Mouse (Mus musculus) G1E (cell line): ENCODE results near the gene Il18rap. TPM values are rescaled to one million over a fixed set of nuclear protein-coding genes. Genes with fewer than 3 reads are reported as not detected.
"Not testable (repeated sequence)": the region's sequence is repeated elsewhere in the genome, so short reads cannot be mapped to it uniquely, and the experiment has no call there.

Experiments used
- ATAC-seq: 2 replicates; pipeline ENCODE4 v1.8.0; 2016; ENCODE audit warnings: mild to moderate bottlenecking; ENCODE audit not compliant: insufficient number of reproducible peaks, poor library complexity, low FRiP score, severe bottlenecking; ENCODE audit errors: extremely low read depth
- DNase-seq: peaks from one replicate; pipeline ENCODE4 v3.0.0; 2012; ENCODE audit warnings: low spot score
- H3K27me3 ChIP-seq: 2 replicates; pipeline ENCODE4 v1.6.1; 2012; ENCODE audit warnings: mild to moderate bottlenecking, low read length, inconsistent platforms; ENCODE audit not compliant: insufficient read depth
- H3K36me3 ChIP-seq: replicated peaks from 2 replicates; pipeline ENCODE3; 2012; ENCODE audit warnings: mild to moderate bottlenecking, inconsistent platforms
- H3K4me1 ChIP-seq: 2 replicates; pipeline ENCODE4 v1.6.1; 2012; ENCODE audit warnings: low read depth, low read length, inconsistent platforms, mixed read lengths; ENCODE audit not compliant: insufficient read depth
- H3K4me3 ChIP-seq: 2 replicates; pipeline ENCODE4 v1.5.1; 2012; ENCODE audit warnings: low read depth, mild to moderate bottlenecking, inconsistent platforms, low read length, moderate library complexity, mixed read lengths
- H3K9me3 ChIP-seq: replicated peaks from 2 replicates; pipeline ENCODE4 v1.6.1; 2012; ENCODE audit warnings: inconsistent platforms
- CTCF ChIP-seq: IDR thresholded peaks from 2 replicates; pipeline ENCODE4 v1.5.1; 2012; ENCODE audit warnings: low read depth, low read length, inconsistent platforms, mixed read lengths
- GATA1 ChIP-seq: IDR thresholded peaks from 2 replicates; pipeline ENCODE4 v1.6.1; 2012; ENCODE audit warnings: borderline replicate concordance, low read length, inconsistent platforms, mixed read lengths
- GATA2 ChIP-seq: IDR thresholded peaks from 2 replicates; pipeline ENCODE4 v1.6.1; 2012; ENCODE audit warnings: low read depth, low read length, inconsistent platforms, borderline replicate concordance
- POLR2AphosphoS5 ChIP-seq: IDR thresholded peaks from 2 replicates; pipeline ENCODE4 v1.6.1; 2012; ENCODE audit warnings: low read depth, low read length, inconsistent platforms; ENCODE audit not compliant: insufficient replicate concordance
- TAL1 ChIP-seq: conservative IDR thresholded peaks from 2 replicates; pipeline ENCODE4 v1.6.1; 2012; ENCODE audit warnings: low read depth, low read length, inconsistent platforms, mixed read lengths
- polyA plus RNA-seq: library from polyadenylated mRNA; stranded (reverse); fragments of >175 nt; gene quantifications from 2 replicates; pipeline ENCODE4 v1.2.3, GENCODE M21; 2012
- total RNA-seq, 2 experiments: library from RNA; stranded (forward) in 1 of 2; stranded (reverse) in 1 of 2; fragments of 200-1000 nt in 1 of 2; fragments of >200 nt in 1 of 2; fragmentation: Nextera tagmentation in 1 of 2; gene quantifications; 2 replicates each; pipeline ENCODE4 v1.2.3; 2014 to 2017

The Il18rap gene
- total and polyA plus RNA-seq, 3 experiments = 1.6 TPM; not detected in 2

DNA sequence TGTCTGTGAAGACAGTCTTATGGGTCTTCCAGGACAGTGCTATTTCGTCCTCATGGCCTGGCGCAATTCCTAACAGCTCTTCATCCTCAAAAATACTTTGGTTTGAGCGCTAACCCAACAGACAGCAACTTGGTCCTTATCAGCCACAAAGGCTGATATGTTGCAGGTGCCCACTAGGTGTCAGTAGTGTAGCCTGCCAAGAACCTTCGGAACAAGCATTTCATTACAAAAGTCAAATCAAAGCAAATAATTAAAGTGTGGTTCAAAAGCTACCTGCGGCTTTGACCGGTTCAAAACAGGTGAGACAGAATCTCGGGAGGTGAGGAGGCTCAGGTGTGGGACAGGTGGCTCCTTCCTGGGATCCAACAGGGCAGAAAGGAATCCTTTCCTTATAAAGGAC lies 64.6 kb downstream of the Il18rap start, which contains the start of gene Slc9a4:
Slc9a4 (plus strand) TSS at position 298 of the 400 bp plus-strand sequence.
- ATAC-seq (no peak), DNase-seq (no peak)
- Histone ChIP-seq H3K27me3 (no peaks in the 10 kb centered on the region), H3K36me3 (no peaks in the 10 kb centered on the region), H3K4me1 (no peaks in the 10 kb centered on the region), H3K4me3 (no peak within 1 kb of the TSS), H3K9me3 (no peaks in the 10 kb centered on the region)
- TF ChIP-seq CTCF (peak; percentile 36; the same call in 1 of the 2 replicates), TAL1 (no peak)

GRCm38 (mm10) chr1:40580269-40580668 lies 65.1 kb downstream of the Il18rap start:
- no peak for ATAC-seq
- H3K9me3 ChIP-seq = no peaks in the 10 kb centered on the region

DNA sequence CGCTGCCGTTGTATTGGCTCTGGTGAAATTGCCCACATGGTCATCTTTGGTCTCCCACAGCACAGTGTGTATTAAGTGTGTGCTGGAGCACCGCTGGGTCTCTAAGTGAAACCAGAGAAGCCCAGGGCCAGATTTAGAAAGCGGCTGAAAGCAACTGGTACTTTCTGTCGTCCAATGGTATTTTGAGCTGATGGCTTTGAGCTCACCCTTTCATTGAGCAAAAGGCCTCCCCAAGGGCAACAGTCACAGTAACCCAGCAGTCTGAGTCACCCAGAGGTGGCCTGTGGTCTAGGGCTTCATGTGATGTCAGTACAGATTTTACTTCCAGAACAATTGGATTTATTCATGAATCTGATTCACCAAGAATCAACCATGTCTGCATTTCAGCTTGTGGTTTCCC lies 71.6 kb downstream of the Il18rap start:
- TF ChIP-seq POLR2AphosphoS5 = no peak
- no peak for TF ChIP-seq GATA1
- no peak for TF ChIP-seq TAL1
- no peak for TF ChIP-seq CTCF
- no peak for TF ChIP-seq GATA2
- Histone ChIP-seq H3K36me3 (no peaks in the 10 kb centered on the region), H3K9me3 (no peaks in the 10 kb centered on the region), H3K4me3 (no peak overlapping the region), H3K4me1 (no peaks in the 10 kb centered on the region), H3K27me3 (peaks cover 3% of the 10 kb centered on the region; the same call in 1 of the 2 replicates)
- DNase-seq (no peak), ATAC-seq (no peak)

More at GRCm38 (mm10) chr1:40580269-40580668, 65.1 kb downstream of the Il18rap start:
- Histone ChIP-seq H3K27me3 (no peaks in the 10 kb centered on the region), H3K4me3 (no peak overlapping the region), H3K36me3 (no peaks in the 10 kb centered on the region), H3K4me1 (no peaks in the 10 kb centered on the region)
- TF ChIP-seq CTCF (no peak), GATA2 (no peak), POLR2AphosphoS5 (no peak), TAL1 (no peak), GATA1 (no peak)
- DNase-seq = no peak

DNA sequence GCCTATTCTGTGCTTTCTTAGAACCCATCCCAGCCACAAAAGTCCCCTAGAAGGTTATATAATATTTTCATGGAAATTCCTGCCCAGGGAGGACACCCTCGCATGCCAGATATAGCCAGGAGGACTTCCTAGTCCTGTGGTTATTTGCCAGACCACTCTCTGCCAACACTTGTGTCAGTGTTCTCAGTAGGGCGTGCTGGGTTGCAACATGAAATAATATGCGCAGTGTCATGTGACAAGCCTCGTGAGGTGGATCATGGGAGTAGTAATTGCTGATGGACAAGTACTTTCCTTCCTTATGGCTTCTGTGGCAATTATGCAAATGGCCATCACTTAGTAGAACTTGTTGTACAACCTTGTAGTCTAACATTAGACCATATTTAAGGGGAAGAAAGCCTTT lies 75.8 kb downstream of the Il18rap start:
- no peaks in the 10 kb centered on the region for H3K9me3 ChIP-seq
- no peak for DNase-seq
- no peaks in the 10 kb centered on the region for H3K36me3 ChIP-seq
- no peaks in the 10 kb centered on the region for H3K4me1 ChIP-seq
- TF ChIP-seq GATA2 (no peak), TAL1 (no peak), POLR2AphosphoS5 (no peak), GATA1 (no peak), CTCF (no peak)
- H3K27me3 ChIP-seq = peaks cover 3% of the 10 kb centered on the region; the same call in 1 of the 2 replicates
- no peak overlapping the region for H3K4me3 ChIP-seq
- ATAC-seq = no peak

DNA sequence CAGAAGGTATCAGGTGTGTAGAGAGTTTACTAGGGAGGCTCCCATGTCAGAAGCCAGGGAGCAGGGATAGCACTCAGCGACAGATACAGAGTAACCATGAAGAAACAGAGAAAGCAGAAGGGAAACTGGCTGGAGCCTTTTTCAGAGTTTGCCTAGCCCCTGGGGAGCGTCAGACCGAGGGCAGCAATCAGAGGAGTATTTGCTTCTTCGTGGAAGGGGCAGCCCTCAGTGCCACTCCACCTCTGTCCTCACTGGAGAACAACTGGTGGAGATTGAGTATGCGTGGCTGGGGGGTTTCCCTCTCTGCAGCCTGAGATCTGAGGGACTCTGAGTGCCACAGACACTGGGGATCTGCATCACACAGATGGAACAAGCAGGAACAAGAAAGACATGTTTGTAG lies 82.7 kb downstream of the Il18rap start:
- ATAC-seq (no peak), DNase-seq (no peak)
- Histone ChIP-seq H3K27me3 (no peaks in the 10 kb centered on the region; the same call in 1 of the 2 replicates), H3K4me1 (no peaks in the 10 kb centered on the region), H3K4me3 (no peak overlapping the region), H3K36me3 (no peaks in the 10 kb centered on the region), H3K9me3 (no peaks in the 10 kb centered on the region)
- TF ChIP-seq GATA2 (no peak), POLR2AphosphoS5 (no peak), GATA1 (no peak), CTCF (no peak), TAL1 (no peak)

DNA sequence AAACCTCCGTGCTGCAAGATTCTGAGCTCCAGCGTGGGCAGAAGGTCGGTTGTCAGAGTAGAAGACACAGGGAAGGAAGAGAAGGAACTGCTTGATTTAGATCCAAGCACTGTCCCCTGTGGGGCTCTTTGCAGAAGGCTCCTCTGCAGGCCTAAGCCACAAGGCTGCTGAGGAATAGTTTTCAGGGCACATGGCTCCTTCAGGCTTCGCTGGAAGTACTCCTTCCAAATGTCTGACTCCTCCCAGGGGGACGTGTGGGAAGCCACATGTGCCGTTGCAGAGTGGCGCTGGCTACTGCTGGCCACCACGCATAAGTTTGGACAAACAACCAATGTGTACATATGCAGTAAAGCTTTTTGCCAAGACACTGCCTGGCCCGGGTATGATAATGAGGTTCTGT lies 84.5 kb downstream of the Il18rap start:
- H3K36me3 ChIP-seq, H3K27me3 ChIP-seq, ATAC-seq, DNase-seq, H3K4me1 ChIP-seq, H3K4me3 ChIP-seq, H3K9me3 ChIP-seq: not testable (repeated sequence)
